Mouse (Mus musculus): ENCODE data around the gene Zfand3.

DNA sequence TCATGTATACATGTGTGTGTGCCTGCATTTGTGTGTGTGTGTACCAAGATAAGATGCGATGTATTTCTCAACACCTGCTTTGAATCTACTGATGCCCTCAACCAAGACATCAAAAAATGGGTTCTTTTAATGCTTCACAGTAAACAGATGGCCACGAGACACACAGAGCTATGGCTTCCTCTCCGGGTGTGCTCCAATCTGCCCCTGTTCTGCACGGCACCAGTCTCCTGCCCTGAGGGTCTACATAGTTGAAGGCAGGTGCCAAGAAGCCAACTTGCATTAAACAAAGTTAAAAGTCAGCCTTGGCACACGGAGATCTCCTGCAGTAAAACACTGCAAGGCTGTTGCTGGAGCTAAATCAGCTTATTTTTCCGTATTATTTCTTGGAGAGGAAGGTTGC is 236.5 kb downstream of the Zfand3 start:
- no peak for TF ChIP-seq POLR2A (IDR thresholded peaks at IDR 0.05; ENCODE audit: extremely low read depth, insufficient read depth, low read length)
- no peak for TF ChIP-seq CTCF (IDR thresholded peaks at IDR 0.05; ENCODE audit: low read depth, low read length)
